Mouse (Mus musculus): ENCODE data around the gene Fez2. TPM values are rescaled to one million over a fixed set of nuclear protein-coding genes. Genes with fewer than 3 reads are reported as not detected.

Gene Fez2
- total RNA-seq, 4 experiments from 2014 or later: 60.3 to 95.0 (median 77.1) TPM

GRCm38 (mm10) chr17:78322369-78323335 is 95.3 kb downstream of the Fez2 start:
- no peak for DNase-seq (ENCODE audit: low spot score in 2 of 2)

- DNase-seq (ENCODE audit: low spot score in 2 of 2): no peak
These were observed 96.6 kb downstream of the Fez2 start for GRCm38 (mm10) chr17:78321216-78321835.

Other genes starting within 250 kb of the Fez2 start
- gene Crim1, start 217.9 kb downstream of the Fez2 start, total RNA-seq (2022): 10 to 100 TPM; 57.1 to 90.0 (median 73.6) TPM
- gene Vit, start 89.9 kb upstream of the Fez2 start, total RNA-seq (2022): 1 to 10 TPM in 2 of 4 experiments, under 1 TPM in 2; 0.65 to 2.8 (median 1.3) TPM